Mouse (Mus musculus): Measurements from ENCODE around the gene Hist2h3c1. TPM values are rescaled to one million over a fixed set of nuclear protein-coding genes. Genes with fewer than 3 reads are reported as not detected.
A peak's percentile ranks its signal among the peaks of the same experiment; 100 is the strongest.
"Not testable (repeated sequence)": the region's sequence is repeated elsewhere in the genome, so short reads cannot be mapped to it uniquely, and the experiment has no call there.

Gene Hist2h3c1
- polyA plus RNA-seq, 1 experiment: not detected

- no peak for DNase-seq (ENCODE audit: low spot score)
These were observed 9.6 kb downstream of the Hist2h3c1 start for GRCm38 (mm10) chr3:96255926-96256593.

GRCm38 (mm10) chr3:96257190-96257589 is 10.7 kb downstream of the Hist2h3c1 start:
- DNase-seq (ENCODE audit: low spot score): no peak

GRCm38 (mm10) chr3:96260220-96260619 is 13.7 kb downstream of the Hist2h3c1 start:
- no peak for DNase-seq (ENCODE audit: low spot score)

GRCm38 (mm10) chr3:96261623-96262022 is 15.1 kb downstream of the Hist2h3c1 start:
- DNase-seq (ENCODE audit: low spot score): no peak

GRCm38 (mm10) chr3:96262216-96262875 is 15.9 kb downstream of the Hist2h3c1 start:
- peak; percentile 68 for DNase-seq (ENCODE audit: low spot score)

- peak; percentile 88 for DNase-seq (ENCODE audit: low spot score)
These were observed 16.6 kb downstream of the Hist2h3c1 start, which contains the start of gene Hist2h4 for GRCm38 (mm10) chr3:96262979-96263550. TSS of gene Hist2h4 (minus strand) at chr3:96263311.

- peak; percentile 42 for DNase-seq (ENCODE audit: low spot score)
These were observed 17.3 kb downstream of the Hist2h3c1 start for GRCm38 (mm10) chr3:96263558-96264403.

GRCm38 (mm10) chr3:96264404-96264949 is 18.0 kb downstream of the Hist2h3c1 start:
- no peak for DNase-seq (ENCODE audit: low spot score)

GRCm38 (mm10) chr3:96266132-96266710 is 19.7 kb downstream of the Hist2h3c1 start:
- no peak for DNase-seq (ENCODE audit: low spot score)

- DNase-seq (ENCODE audit: low spot score): no peak
These were observed 21.1 kb downstream of the Hist2h3c1 start for GRCm38 (mm10) chr3:96267541-96267940.

GRCm38 (mm10) chr3:96268051-96268775 is 21.7 kb downstream of the Hist2h3c1 start, which contains the start of gene Hist2h3b:
TSS of gene Hist2h3b (plus strand) at chr3:96268654.
- DNase-seq (ENCODE audit: low spot score): peak; percentile 71

GRCm38 (mm10) chr3:96268776-96269378 is 22.4 kb downstream of the Hist2h3c1 start:
- DNase-seq (ENCODE audit: low spot score): not testable (repeated sequence)

- DNase-seq (ENCODE audit: low spot score): peak; percentile 76
These were observed 23.3 kb downstream of the Hist2h3c1 start, which contains the start of gene Hist2h2bb for GRCm38 (mm10) chr3:96269511-96270474. TSS of gene Hist2h2bb (plus strand) at chr3:96269752.

GRCm38 (mm10) chr3:96273591-96274465 is 27.3 kb downstream of the Hist2h3c1 start:
- no peak for DNase-seq (ENCODE audit: low spot score)

- no peak for DNase-seq (ENCODE audit: low spot score)
These were observed 30.9 kb downstream of the Hist2h3c1 start for GRCm38 (mm10) chr3:96277428-96277799.

GRCm38 (mm10) chr3:96277800-96278624 is 31.5 kb downstream of the Hist2h3c1 start:
- DNase-seq (ENCODE audit: low spot score): peak; percentile 73

- no peak for DNase-seq (ENCODE audit: low spot score)
These were observed 34.2 kb downstream of the Hist2h3c1 start for GRCm38 (mm10) chr3:96280660-96281059.

Data from urinary bladder, adult 2 months (tissue).